Mouse (Mus musculus): ENCODE measurements around the gene Gadl1.
"Not testable (repeated sequence)": the region's sequence is repeated elsewhere in the genome, so short reads cannot be mapped to it uniquely, and the experiment has no call there.

The Gadl1 gene

GRCm38 (mm10) chr9:116025371-116025770 is 116.1 kb downstream of the Gadl1 start:
- DNase-seq (ENCODE audit: low spot score in 2 of 2) = no peak

- DNase-seq (ENCODE audit: low spot score in 2 of 2) = no peak
These were observed 119.8 kb downstream of the Gadl1 start for GRCm38 (mm10) chr9:116029076-116029475.

GRCm38 (mm10) chr9:116032711-116033110 is 123.5 kb downstream of the Gadl1 start:
- no peak for DNase-seq (ENCODE audit: low spot score in 2 of 2)

- no peak for DNase-seq (ENCODE audit: low spot score in 2 of 2)
These were observed 129.0 kb downstream of the Gadl1 start for GRCm38 (mm10) chr9:116038275-116038674.

- no peak for DNase-seq (ENCODE audit: low spot score in 2 of 2)
These were observed 130.7 kb downstream of the Gadl1 start for GRCm38 (mm10) chr9:116039981-116040380.

- DNase-seq (ENCODE audit: low spot score in 2 of 2) = not testable (repeated sequence)
These were observed 131.6 kb downstream of the Gadl1 start for GRCm38 (mm10) chr9:116040852-116041251.

- DNase-seq (ENCODE audit: low spot score in 2 of 2) = no peak
These were observed 132.1 kb downstream of the Gadl1 start for GRCm38 (mm10) chr9:116041369-116041768.

GRCm38 (mm10) chr9:116041787-116042186 is 132.5 kb downstream of the Gadl1 start:
- DNase-seq (ENCODE audit: low spot score in 2 of 2) = peak; percentile 36 to 39

GRCm38 (mm10) chr9:116049985-116050384 is 140.7 kb downstream of the Gadl1 start:
- no peak for DNase-seq (ENCODE audit: low spot score in 2 of 2)

GRCm38 (mm10) chr9:116053976-116054375 is 144.7 kb downstream of the Gadl1 start:
- no peak for DNase-seq (ENCODE audit: low spot score in 2 of 2)

- DNase-seq (ENCODE audit: low spot score in 2 of 2) = no peak
These were observed 149.2 kb downstream of the Gadl1 start for GRCm38 (mm10) chr9:116058475-116058874.

GRCm38 (mm10) chr9:116059156-116059555 is 149.9 kb downstream of the Gadl1 start:
- DNase-seq (ENCODE audit: low spot score in 2 of 2) = peak; percentile 58 to 72

- no peak for DNase-seq (ENCODE audit: low spot score in 2 of 2)
These were observed 151.4 kb downstream of the Gadl1 start for GRCm38 (mm10) chr9:116060691-116061090.

- no peak for DNase-seq (ENCODE audit: low spot score in 2 of 2)
These were observed 155.5 kb downstream of the Gadl1 start for GRCm38 (mm10) chr9:116064774-116065173.

GRCm38 (mm10) chr9:116071561-116071960 is 162.3 kb downstream of the Gadl1 start:
- DNase-seq (ENCODE audit: low spot score in 2 of 2) = not testable (repeated sequence)

- DNase-seq (ENCODE audit: low spot score in 2 of 2) = no peak
These were observed 166.9 kb downstream of the Gadl1 start for GRCm38 (mm10) chr9:116076163-116076562.

GRCm38 (mm10) chr9:116076946-116077345 is 167.7 kb downstream of the Gadl1 start:
- no peak for DNase-seq (ENCODE audit: low spot score in 2 of 2)

- peak in 1 of 2 experiments; percentile 37 for DNase-seq (ENCODE audit: low spot score in 2 of 2)
These were observed 168.2 kb downstream of the Gadl1 start for GRCm38 (mm10) chr9:116077419-116077818.

- no peak for DNase-seq (ENCODE audit: low spot score in 2 of 2)
These were observed 172.5 kb downstream of the Gadl1 start for GRCm38 (mm10) chr9:116081781-116082180.

GRCm38 (mm10) chr9:116083300-116083699 is 174.0 kb downstream of the Gadl1 start:
- no peak for DNase-seq (ENCODE audit: low spot score in 2 of 2)

- DNase-seq (ENCODE audit: low spot score in 2 of 2) = peak; percentile 65 to 70
These were observed 174.6 kb downstream of the Gadl1 start for GRCm38 (mm10) chr9:116083726-116084323.

- peak in 1 of 2 experiments; percentile 24 for DNase-seq (ENCODE audit: low spot score in 2 of 2)
These were observed 175.2 kb downstream of the Gadl1 start for GRCm38 (mm10) chr9:116084324-116084931.

GRCm38 (mm10) chr9:116085999-116086398 is 176.7 kb downstream of the Gadl1 start:
- DNase-seq (ENCODE audit: low spot score in 2 of 2) = no peak

- DNase-seq (ENCODE audit: low spot score in 2 of 2) = no peak
These were observed 178.0 kb downstream of the Gadl1 start for GRCm38 (mm10) chr9:116087263-116087662.

All from spleen, postnatal 36 days (tissue).